ENCODE assay signal across 12 mouse cellular contexts in the genomic region with DNA sequence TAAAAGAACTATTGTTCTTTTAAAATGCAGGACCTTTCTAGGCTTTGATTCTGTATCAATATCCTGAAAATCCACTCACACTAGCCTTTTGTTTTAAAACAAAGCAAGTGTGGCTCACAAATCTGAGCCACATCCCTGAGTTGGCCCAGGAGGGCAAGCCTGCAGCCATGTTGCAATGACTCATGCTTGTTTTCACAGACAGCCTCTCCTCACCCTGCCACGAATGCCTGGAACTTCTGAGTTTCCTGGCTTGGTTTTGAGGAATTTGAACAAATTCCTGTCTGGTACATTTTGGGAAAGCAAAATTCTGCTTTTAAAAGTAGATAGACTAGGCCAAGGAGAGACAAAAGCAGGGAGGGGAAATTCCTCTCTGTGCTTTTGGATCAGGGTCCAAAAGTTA.
A peak's percentile ranks its signal among the peaks of the same experiment; 100 is the strongest.
DNase-seq lines count a peak whose midpoint lies in the region; ATAC-seq and TF ChIP-seq lines count a peak whose summit lies in the region.
"Had no signal": no experiment of that assay in that cellular context is flagged by ENCODE, and none has a peak within 500 bp of the region (broad histone marks: within the 10 kb centered on the region; RNA-seq: fewer than 3 reads in every experiment).

No protein-coding gene starts in this region.

- no peaks in the 10 kb centered on the region for H3K36me3 ChIP-seq in lung, postnatal 0 days (ENCODE audit: insufficient read depth, low read length)
- H3K36me3 ChIP-seq in heart, embryonic 13.5 days: no peaks in the 10 kb centered on the region
- H3K36me3 ChIP-seq: limb, embryonic 10.5 days; neural tube, embryonic 13.5 days had no signal

- peak; percentile 38; the same call in 1 of the 2 replicates for ATAC-seq in lung, postnatal 0 days
- ATAC-seq in heart, embryonic 13.5 days (ENCODE audit: extremely low read depth, insufficient number of reproducible peaks, low FRiP score, low TSS enrichment): no peak
- no peak for ATAC-seq in granulocyte monocyte progenitor cell, adult 5-6 weeks (replicated peaks; ENCODE audit: poor library complexity, severe bottlenecking)

- no peak for TF ChIP-seq CTCF in lung, postnatal 0 days (IDR thresholded peaks at IDR 0.05)
- TF ChIP-seq CTCF in lung, adult 2 months (IDR thresholded peaks at IDR 0.05; ENCODE audit: insufficient read depth, low read length): no peak

- H3K4me1 ChIP-seq in lung, postnatal 0 days (ENCODE audit: insufficient read depth, low read depth, low read length): no peaks in the 10 kb centered on the region
- no peaks in the 10 kb centered on the region for H3K4me1 ChIP-seq in lung, adult 2 months (ENCODE audit: control insufficient read depth, insufficient read depth, low read length)
- H3K4me1 ChIP-seq in heart, embryonic 13.5 days: peaks cover 3% of the 10 kb centered on the region; the same call in 1 of the 2 replicates
- H3K4me1 ChIP-seq: limb, embryonic 10.5 days; neural tube, embryonic 13.5 days had no signal

- no peaks in the 10 kb centered on the region for H3K9me3 ChIP-seq in lung, postnatal 0 days (ENCODE audit: low read length)
- no peaks in the 10 kb centered on the region for H3K9me3 ChIP-seq in heart, embryonic 13.5 days
- H3K9me3 ChIP-seq: limb, embryonic 10.5 days; neural tube, embryonic 13.5 days had no signal

- no peak overlapping the region for H3K4me2 ChIP-seq in lung, postnatal 0 days (replicated peaks; ENCODE audit: low read depth, low read length)
- H3K4me2 ChIP-seq in heart, embryonic 13.5 days: no peak overlapping the region
- H3K4me2 ChIP-seq: neural tube, embryonic 13.5 days had no signal

- no peak for TF ChIP-seq POLR2A in lung, adult 2 months (IDR thresholded peaks at IDR 0.05; ENCODE audit: borderline replicate concordance, extremely low read depth, low read depth, low read length)

- WGBS in lung, postnatal 0 days: 3% methylated on average over 1 of the region's 1 CpGs
- 5% methylated on average over 1 of the region's 1 CpGs for WGBS in lung, adult 2 months
- 44% methylated on average over 1 of the region's 1 CpGs for WGBS in heart, embryonic 13.5 days

- H3K27me3 ChIP-seq in lung, postnatal 0 days (replicated peaks; ENCODE audit: insufficient read depth, low read length): no peaks in the 10 kb centered on the region
- H3K27me3 ChIP-seq in heart, embryonic 13.5 days (replicated peaks): no peaks in the 10 kb centered on the region
- H3K27me3 ChIP-seq: neural tube, embryonic 13.5 days had no signal

- DNase-seq in lung, postnatal 0 days (ENCODE audit: low spot score): peak; percentile 34
- no peak for DNase-seq in lung, adult 2 months
- peak; percentile 88 for DNase-seq in fibroblast of lung, adult 2 months (ENCODE audit: low read depth)
- DNase-seq in testis, postnatal 14 days (ENCODE audit: low spot score): peak; percentile 28
- no peak for DNase-seq in thymus, postnatal 36 days
- DNase-seq: kidney, postnatal 25 days; thymus, postnatal 14 days had no signal

- TF ChIP-seq EP300 in lung, postnatal 0 days (IDR thresholded peaks at IDR 0.05): 0 out of 2 replicates have a peak, but pooled peaks have one; percentile 14

- no peak overlapping the region for H3K9ac ChIP-seq in lung, postnatal 0 days (replicated peaks; ENCODE audit: low read depth)
- H3K9ac ChIP-seq in heart, embryonic 13.5 days: no peak overlapping the region
- H3K9ac ChIP-seq: neural tube, embryonic 13.5 days had no signal

- H3K27ac ChIP-seq in lung, postnatal 0 days (ENCODE audit: low read length): no peak overlapping the region
- 0 out of 2 replicates have a peak overlapping the region, but pooled peaks have one; percentile 1 for H3K27ac ChIP-seq in heart, embryonic 13.5 days (replicated peaks)
- H3K27ac ChIP-seq: limb, embryonic 10.5 days; macrophage; neural tube, embryonic 13.5 days had no signal

- no peak overlapping the region for H3K4me3 ChIP-seq in lung, postnatal 0 days (ENCODE audit: low read depth, low read length)
- no peak overlapping the region for H3K4me3 ChIP-seq in lung, adult 2 months (replicated peaks; ENCODE audit: extremely low read depth, low read depth, low read length)
- H3K4me3 ChIP-seq in heart, embryonic 13.5 days: no peak overlapping the region
- H3K4me3 ChIP-seq: limb, embryonic 10.5 days; neural tube, embryonic 13.5 days had no signal

Comparison
In these comparisons a context has a peak if more than half of its experiments do, and no peak if none do; other contexts are left out.
1. DNase-seq: peak in lung, postnatal 0 days (single experiment), fibroblast of lung, adult 2 months (single experiment) and testis, postnatal 14 days (single experiment); none in lung, adult 2 months (single experiment) and thymus, postnatal 36 days (0 of 2).